Mouse (Mus musculus): ENCODE measurements around the gene Gle1.

Gene Gle1

GRCm38 (mm10) chr2:29965250-29965843 lies 30.1 kb downstream of the Gle1 start, which contains the start of gene Sptan1:
Sptan1 (plus strand) TSS chr2:29965560.
- DNase-seq, result peak; percentile 98

GRCm38 (mm10) chr2:29965906-29966305 lies 30.7 kb downstream of the Gle1 start:
- DNase-seq, result no peak

- DNase-seq, result no peak
Observed at GRCm38 (mm10) chr2:29966826-29967225, 31.6 kb downstream of the Gle1 start.

- DNase-seq, result peak; percentile 13
Observed at GRCm38 (mm10) chr2:29967768-29968167, 32.5 kb downstream of the Gle1 start.

GRCm38 (mm10) chr2:29968638-29969037 lies 33.4 kb downstream of the Gle1 start:
- DNase-seq, result no peak

- DNase-seq, result no peak
Observed at GRCm38 (mm10) chr2:29971838-29972635, 36.8 kb downstream of the Gle1 start.

GRCm38 (mm10) chr2:29973525-29973924 lies 38.3 kb downstream of the Gle1 start:
- peak; percentile 31 for DNase-seq

- peak; percentile 68 for DNase-seq
Observed at GRCm38 (mm10) chr2:29977307-29977706, 42.1 kb downstream of the Gle1 start.

- DNase-seq, result no peak
Observed at GRCm38 (mm10) chr2:29980661-29981060, 45.4 kb downstream of the Gle1 start.

- no peak for DNase-seq
Observed at GRCm38 (mm10) chr2:29991962-29992361, 56.7 kb downstream of the Gle1 start.

- DNase-seq, result no peak
Observed at GRCm38 (mm10) chr2:30009101-30009500, 73.9 kb downstream of the Gle1 start.
